Mouse (Mus musculus) testis, postnatal 10 days (tissue): ENCODE results near the gene Mylip.

Source experiments
- DNase-seq: peaks from one replicate; pipeline ENCODE4 v3.0.0; 2021; ENCODE audit warnings: low spot score

Mylip gene

GRCm38 (mm10) chr13:45429239-45429638 lies 39.7 kb downstream of the Mylip start:
- DNase-seq: no peak

GRCm38 (mm10) chr13:45437134-45437533 lies 47.6 kb downstream of the Mylip start:
- no peak for DNase-seq

GRCm38 (mm10) chr13:45438853-45439252 lies 49.3 kb downstream of the Mylip start:
- DNase-seq: no peak

GRCm38 (mm10) chr13:45440226-45440625 lies 50.7 kb downstream of the Mylip start:
- no peak for DNase-seq

DNA sequence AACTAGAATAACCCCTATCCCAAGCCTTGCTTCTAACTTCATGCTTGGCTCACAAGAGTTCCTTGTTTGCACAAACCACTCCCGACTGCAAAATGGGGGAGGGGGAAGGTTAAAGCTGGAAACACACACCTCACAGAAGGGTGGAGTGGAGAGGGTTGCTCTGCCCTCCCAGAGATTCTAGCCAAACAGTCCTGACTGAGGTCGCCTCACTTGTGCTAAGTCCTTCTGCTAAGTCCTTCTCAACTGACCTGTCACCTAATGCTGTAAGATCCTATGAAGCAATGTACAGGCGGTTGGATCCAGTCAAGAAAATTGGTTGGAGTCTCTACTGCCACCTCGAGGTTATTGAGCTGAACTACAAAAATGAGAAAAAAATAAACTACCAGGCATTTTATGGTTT lies 52.9 kb downstream of the Mylip start:
- no peak for DNase-seq

DNA sequence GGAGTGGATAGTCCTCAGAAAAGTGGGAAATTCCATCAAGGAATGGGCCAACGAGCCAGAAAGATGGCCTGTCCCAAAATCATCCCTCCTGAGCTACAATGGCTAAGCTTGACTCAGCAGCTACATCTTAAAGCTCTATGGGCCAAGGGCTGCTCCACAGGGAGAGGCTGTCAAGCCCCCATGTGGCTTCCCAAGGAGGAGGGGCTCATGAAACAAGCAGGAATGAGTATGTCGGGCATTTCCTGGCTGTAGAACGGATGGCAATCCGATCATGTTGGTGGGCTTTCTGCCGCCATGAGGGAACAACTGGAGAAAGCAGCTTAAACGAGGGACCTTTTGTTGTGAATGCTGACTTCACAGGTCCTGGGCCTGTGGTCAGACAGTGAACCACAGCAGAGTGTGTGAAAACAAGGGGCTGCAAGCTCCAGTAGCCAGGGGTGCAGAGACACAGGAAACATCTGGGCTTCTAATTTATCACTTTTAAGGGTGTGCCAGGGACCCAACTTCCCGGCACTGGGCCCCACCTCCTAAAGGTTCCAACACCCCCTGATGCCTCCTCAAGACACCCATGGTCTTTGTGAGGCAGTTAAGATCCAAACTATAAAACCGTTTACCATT lies 53.5 kb downstream of the Mylip start:
- DNase-seq: no peak

DNA sequence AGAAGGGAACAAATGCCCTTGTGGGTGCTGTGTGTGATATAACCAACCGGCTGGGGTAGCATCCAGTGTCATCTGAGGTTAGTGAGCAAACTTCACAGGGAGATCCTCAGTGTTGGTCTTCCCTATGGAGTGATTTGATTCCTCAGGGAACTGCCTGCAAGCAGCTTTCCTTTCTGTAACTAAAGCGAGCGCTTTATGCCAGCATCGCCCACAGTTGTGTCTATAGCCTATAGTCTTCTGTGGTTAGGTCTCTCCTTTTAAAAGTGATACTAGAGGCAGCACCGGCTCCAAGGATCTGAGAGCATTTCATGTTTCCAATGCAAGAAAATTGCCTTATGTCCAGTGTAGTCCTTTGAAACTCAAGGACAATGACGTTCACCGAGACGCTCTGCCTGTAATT lies 54.7 kb downstream of the Mylip start:
- no peak for DNase-seq

- DNase-seq: no peak
These were observed 55.1 kb downstream of the Mylip start for GRCm38 (mm10) chr13:45444652-45445051.

GRCm38 (mm10) chr13:45446636-45447035 lies 57.1 kb downstream of the Mylip start:
- no peak for DNase-seq

DNA sequence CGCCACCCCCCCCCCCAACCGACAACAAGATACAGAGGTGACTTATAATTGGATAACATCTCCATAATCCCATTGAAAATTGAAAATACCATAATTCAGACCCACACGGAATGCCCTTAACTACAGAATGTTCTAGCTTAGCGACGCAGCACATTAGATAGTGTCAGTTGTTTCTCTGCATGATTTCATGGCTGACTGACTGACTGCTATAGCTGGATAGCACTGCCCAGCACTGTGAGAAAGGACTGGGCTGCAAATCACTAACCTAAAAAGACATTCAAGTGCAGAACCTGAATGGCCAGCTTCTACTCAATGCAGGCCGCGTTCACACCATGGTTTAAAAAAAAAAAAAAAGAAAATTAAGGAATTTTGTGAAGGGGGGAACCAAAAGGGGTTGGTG lies 62.9 kb downstream of the Mylip start:
- no peak for DNase-seq

DNA sequence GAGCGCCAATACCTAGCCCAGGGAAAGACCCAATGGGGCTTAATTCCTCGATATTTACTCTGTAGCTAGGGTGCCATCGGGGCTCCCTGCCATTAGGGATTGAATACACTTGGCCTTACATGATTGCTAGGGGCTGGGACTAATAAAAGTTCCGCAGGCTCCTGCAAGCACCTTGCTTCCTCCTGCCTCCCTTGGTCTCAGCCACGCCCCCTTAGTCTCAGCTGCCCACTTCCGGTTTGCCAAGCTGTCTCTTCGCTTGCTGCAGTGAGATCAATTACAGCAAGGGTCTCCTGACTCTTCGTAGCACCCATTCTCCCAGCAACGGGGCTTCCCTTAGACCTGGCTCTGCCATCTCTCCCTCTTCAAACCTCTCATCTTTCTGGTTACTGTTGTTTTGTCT lies 63.5 kb downstream of the Mylip start:
- no peak for DNase-seq

DNA sequence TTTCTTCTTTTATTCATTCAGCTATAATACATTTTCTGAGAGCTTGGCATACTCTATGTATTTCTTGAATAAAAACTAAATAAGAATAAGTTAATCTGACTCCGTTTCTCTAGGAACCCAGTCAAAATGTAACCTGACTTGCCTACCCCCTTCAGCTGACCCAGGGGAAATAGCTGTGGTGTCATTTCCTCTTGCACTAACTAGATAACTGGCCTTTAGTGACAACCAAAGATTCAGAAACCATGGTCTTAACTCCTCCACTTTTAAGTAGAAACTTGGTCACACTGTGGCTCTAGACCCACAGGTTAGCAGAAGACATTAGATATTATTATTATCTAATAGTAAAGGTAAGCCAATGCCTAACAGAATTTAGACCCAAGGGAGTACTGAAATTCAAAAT lies 64.5 kb downstream of the Mylip start:
- DNase-seq: no peak

DNA sequence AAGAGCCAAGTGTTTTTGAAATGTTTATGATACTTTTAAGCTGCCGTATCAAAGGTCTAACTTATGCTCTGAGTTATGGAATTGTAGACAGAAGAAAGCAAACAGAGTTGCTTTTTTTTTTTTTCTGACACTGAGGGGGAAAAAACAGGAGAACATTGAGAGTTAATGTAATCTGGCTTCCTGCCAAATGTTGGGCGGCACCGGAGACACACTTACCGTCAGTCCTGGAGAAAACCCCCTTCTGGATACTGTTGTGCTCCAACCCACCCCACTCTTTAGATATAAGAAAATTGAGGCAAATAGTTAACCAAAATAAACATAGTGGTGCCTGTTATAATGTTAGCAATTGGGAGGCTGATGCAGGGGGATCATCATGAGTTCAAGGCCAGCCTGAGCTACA lies 65.1 kb downstream of the Mylip start:
- DNase-seq: no peak

- peak; percentile 53 for DNase-seq
These were observed 65.7 kb downstream of the Mylip start for GRCm38 (mm10) chr13:45455108-45455861.

GRCm38 (mm10) chr13:45455862-45456192 lies 66.3 kb downstream of the Mylip start:
- DNase-seq: no peak

- no peak for DNase-seq
These were observed 67.9 kb downstream of the Mylip start for GRCm38 (mm10) chr13:45457459-45457858.

GRCm38 (mm10) chr13:45460177-45460576 lies 70.6 kb downstream of the Mylip start:
- no peak for DNase-seq

DNA sequence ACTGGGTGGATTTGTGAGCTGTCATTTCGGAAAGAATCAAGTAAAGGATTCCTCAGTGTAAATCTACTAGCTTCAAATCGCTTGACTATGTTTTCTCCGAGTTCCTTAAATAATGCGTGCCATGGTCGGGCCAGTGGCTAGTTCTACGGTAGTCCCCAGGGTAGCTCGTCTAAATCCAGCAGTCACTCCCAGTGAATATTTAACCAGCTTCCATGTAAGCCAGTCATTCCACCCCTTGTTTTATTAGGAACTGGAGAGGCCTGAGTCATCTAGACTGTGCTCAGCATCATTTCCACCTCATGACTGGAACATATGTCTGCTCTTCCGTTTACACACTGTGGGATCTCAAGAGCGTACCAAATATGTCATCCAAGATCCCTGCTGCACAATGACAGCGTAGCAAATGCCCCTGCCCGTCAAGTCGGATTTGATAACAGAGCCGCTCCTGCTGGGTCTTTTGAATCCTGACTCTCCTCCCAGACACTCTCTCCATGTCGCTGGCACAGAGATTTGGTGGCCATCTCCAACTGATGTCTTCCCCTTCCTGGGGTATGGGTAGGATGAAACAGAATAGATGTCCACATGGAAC lies 71.9 kb downstream of the Mylip start:
- no peak for DNase-seq
